Mouse (Mus musculus) liver, postnatal 0 days (tissue): Measurements from ENCODE around the gene Sectm1a.

Source experiments
- CTCF ChIP-seq: sonication (generic); IDR thresholded peaks from 2 replicates; pipeline ENCODE4 v1.5.1; 2016; ENCODE audit warnings: antibody characterized with exemption, low read depth
- EP300 ChIP-seq: IDR thresholded peaks from 2 replicates; pipeline ENCODE4 v1.6.1; 2016; ENCODE audit warnings: antibody characterized with exemption, low read depth, mild to moderate bottlenecking

DNA sequence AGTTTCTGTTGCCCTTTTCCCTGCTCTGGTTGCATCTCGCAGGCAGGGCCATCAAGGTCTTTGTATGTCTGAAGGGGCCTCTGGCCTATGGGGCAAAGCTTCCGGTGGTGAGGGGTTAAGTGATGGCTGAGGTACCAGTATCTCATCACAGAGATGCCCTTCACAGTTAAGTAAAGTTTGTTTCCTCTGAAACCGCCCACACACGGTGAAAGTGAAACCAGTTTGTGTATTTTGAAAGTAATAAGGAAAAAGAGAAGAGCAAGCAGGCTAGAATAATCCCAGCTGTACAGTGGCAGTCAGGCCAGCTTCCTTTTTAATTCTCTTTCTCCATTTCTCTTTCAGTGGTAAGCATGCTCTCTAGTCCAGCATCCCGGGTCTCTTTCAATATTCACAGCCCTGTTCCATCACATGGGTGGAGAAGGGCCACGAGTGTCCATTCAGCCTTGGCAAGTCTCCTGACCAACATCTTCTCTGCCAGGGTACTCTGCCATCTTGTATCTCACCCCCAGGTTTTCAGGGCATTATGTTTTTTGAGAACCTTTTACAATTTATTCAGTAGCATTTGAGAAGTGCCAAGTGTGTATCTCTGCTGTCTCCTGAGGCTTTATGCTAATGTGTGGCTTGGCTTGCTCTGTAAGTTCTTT is 2.0 kb upstream of the Sectm1a start:
- TF ChIP-seq CTCF (no peak), EP300 (no peak)
